Comparison of ENCODE assay signal across 12 mouse cellular contexts in genomic region chr1:152417602-152418001, GRCm38 (mm10). TPM values are rescaled to one million over a fixed set of nuclear protein-coding genes. Genes with fewer than 3 reads are reported as not detected.
DNase-seq lines count a peak whose midpoint lies in the region; ATAC-seq and TF ChIP-seq lines count a peak whose summit lies in the region.
"Had no signal": no experiment of that assay in that cellular context is flagged by ENCODE, and none has a peak within 500 bp of the region (broad histone marks: within the 10 kb centered on the region; RNA-seq: fewer than 3 reads in every experiment).

No protein-coding gene starts in this region.

- no peak overlapping the region for H3K9ac ChIP-seq in limb, embryonic 14.5 days (ENCODE audit: low read depth, low read length, severe bottlenecking)
- H3K9ac ChIP-seq: liver, embryonic 14.5 days had no signal

- no peaks in the 10 kb centered on the region for H3K27me3 ChIP-seq in limb, embryonic 14.5 days (ENCODE audit: control insufficient read depth, insufficient read depth, low read length)

- H3K4me2 ChIP-seq in limb, embryonic 14.5 days (replicated peaks; ENCODE audit: low read depth, low read length, severe bottlenecking), result no peak overlapping the region

- H3K27ac ChIP-seq in limb, embryonic 14.5 days (replicated peaks; ENCODE audit: low read depth, low read length), result no peak overlapping the region
- H3K27ac ChIP-seq: liver, embryonic 14.5 days had no signal

- no peak for ATAC-seq in limb, embryonic 14.5 days (ENCODE audit: low FRiP score, low read depth)
- no peak for ATAC-seq in megakaryocyte, adult 5-6 weeks (ENCODE audit: poor library complexity, severe bottlenecking)

- H3K4me1 ChIP-seq in limb, embryonic 14.5 days (ENCODE audit: control insufficient read depth, insufficient read depth, low read length), result peaks cover 8% of the 10 kb centered on the region

- TF ChIP-seq POLR2A in limb, embryonic 14.5 days (IDR thresholded peaks at IDR 0.05; ENCODE audit: borderline replicate concordance, extremely low read depth, insufficient read depth, insufficient read length), result no peak

- intact Hi-C loops in heart, postnatal 14 days (cut with DNase I), result no loop called here

- no peaks in the 10 kb centered on the region for H3K9me3 ChIP-seq in limb, embryonic 14.5 days (ENCODE audit: control insufficient read depth, low read length)

- peak; percentile 57 for DNase-seq in embryo, embryonic 10 days (ENCODE audit: low spot score)
- peak; percentile 22 for DNase-seq in embryo, embryonic 9.5 days (ENCODE audit: extremely low spot score)
- peak; percentile 37 to 52 for DNase-seq in heart, postnatal 14 days
- peak; percentile 31 for DNase-seq in limb, embryonic 14.5 days (ENCODE audit: low spot score)
- DNase-seq in spleen, postnatal 14 days (ENCODE audit: low spot score in 2 of 2), result no peak
- DNase-seq in thymus, postnatal 0 days (ENCODE audit: low spot score), result no peak
- DNase-seq: adrenal gland, postnatal 25 days; right cerebral cortex, postnatal 14 days had no signal

- WGBS in limb, embryonic 14.5 days, result 10% methylated on average over 5 of the region's 5 CpGs

- H3K36me3 ChIP-seq in limb, embryonic 14.5 days (ENCODE audit: control insufficient read depth, insufficient read depth, low read length), result no peaks in the 10 kb centered on the region
- H3K36me3 ChIP-seq: G1E had no signal

- H3K4me3 ChIP-seq in limb, embryonic 14.5 days (replicated peaks; ENCODE audit: low read length), result no peak overlapping the region

RNA-seq across cellular contexts. Expression of gene Colgalt2, which starts 18.0 kb away (rescaled TPM):
- 1 to 10 TPM; 4.4 to 5.5 TPM for total RNA-seq in heart, postnatal 14 days (2021)
- polyA plus RNA-seq in limb, embryonic 14.5 days (2012; rRNA removed), result 16.3 and 16.7 TPM in 2 replicates
- polyA plus RNA-seq in limb, embryonic 14.5 days (2014; fragmentation: Nextera tagmentation; extraction: Ambion mirVana), result 7.5 and 8.1 TPM in 2 replicates
- not detected in 2 replicates for total RNA-seq in megakaryocyte, adult 5-6 weeks (2015)
- total RNA-seq in megakaryocyte, adult 5-6 weeks (2017), result not detected in 2 replicates
- 1.1 and 1.2 TPM in 2 replicates for polyA plus RNA-seq in thymus, postnatal 0 days (2015; fragmentation: Nextera tagmentation; extraction: Ambion mirVana)
- total RNA-seq: common myeloid progenitor, adult 5-6 weeks had no signal
- polyA plus RNA-seq: G1E had no signal

RNA-seq across cellular contexts. Expression of gene Tsen15, which starts 31.1 kb away (rescaled TPM):
- 10 to 100 TPM; 15.4 to 17.4 TPM for total RNA-seq in heart, postnatal 14 days (2021)
- 58.2 and 66.3 TPM in 2 replicates for polyA plus RNA-seq in limb, embryonic 14.5 days (2012; rRNA removed)
- polyA plus RNA-seq in limb, embryonic 14.5 days (2014; fragmentation: Nextera tagmentation; extraction: Ambion mirVana), result 84.2 and 85.0 TPM in 2 replicates
- total RNA-seq in megakaryocyte, adult 5-6 weeks (2015), result 16.9 and 24.7 TPM in 2 replicates
- total RNA-seq in megakaryocyte, adult 5-6 weeks (2017), result 13.0 and 18.7 TPM in 2 replicates
- polyA plus RNA-seq in thymus, postnatal 0 days (2015; fragmentation: Nextera tagmentation; extraction: Ambion mirVana), result 41.8 and 43.4 TPM in 2 replicates

Comparison
In these comparisons a context has a peak if more than half of its experiments do, and no peak if none do; other contexts are left out.
1. DNase-seq: peak in embryo, embryonic 10 days (single experiment), embryo, embryonic 9.5 days (single experiment), heart, postnatal 14 days (2 of 2) and limb, embryonic 14.5 days (single experiment); none in spleen, postnatal 14 days (0 of 2) and thymus, postnatal 0 days (single experiment).
2. RNA of gene Colgalt2, which starts 18.0 kb away (total RNA-seq): 4.4 to 5.5 TPM in heart, postnatal 14 days; not detected in megakaryocyte, adult 5-6 weeks; every median in the first group is over 4 times any median in the second.